Mouse (Mus musculus) gastrocnemius, postnatal 14 days (tissue): ENCODE measurements around the gene Cc2d1b. TPM values are rescaled to one million over a fixed set of nuclear protein-coding genes. Genes with fewer than 3 reads are reported as not detected.

Experiments used
- DNase-seq: peaks from one replicate; pipeline ENCODE4 v3.0.0; 2021; ENCODE audit warnings: mixed read lengths
- intact Hi-C: fragments of 180-260 bp; cut with DNase I; formaldehyde crosslinking; loops from one replicate; pipeline ENCODE4 v1.15.1; 2025; ENCODE audit warnings: low total_unique reads
- total RNA-seq, 2 experiments: library from RNA; stranded (reverse); gene quantifications; 2 replicates each; pipeline ENCODE4 v1.2.3; 2021

Cc2d1b gene
- total RNA-seq, 2 experiments from 2014 or later: 16.8 to 17.2 TPM

GRCm38 (mm10) chr4:108634696-108635095 is 15.0 kb downstream of the Cc2d1b start:
- intact Hi-C loops: no loop called here

GRCm38 (mm10) chr4:108635101-108635500 is 15.4 kb downstream of the Cc2d1b start:
- DNase-seq: no peak
- intact Hi-C loops: no loop called here

More at GRCm38 (mm10) chr4:108634696-108635095, 15.0 kb downstream of the Cc2d1b start:
- no peak for DNase-seq

GRCm38 (mm10) chr4:108637721-108638120 is 18.0 kb downstream of the Cc2d1b start:
- no peak for DNase-seq
- intact Hi-C loops: no loop called here

GRCm38 (mm10) chr4:108638752-108639151 is 19.0 kb downstream of the Cc2d1b start:
- DNase-seq: no peak
- intact Hi-C loops: no loop called here

GRCm38 (mm10) chr4:108664407-108664806 is 44.7 kb downstream of the Cc2d1b start:
- no peak for DNase-seq
- intact Hi-C loops: no loop called here

Other genes with a start within 250 kb of the Cc2d1b start
- not detected for gene Shisal2a, start 236.6 kb upstream of the Cc2d1b start, total RNA-seq
- gene Gpx7, start 213.0 kb upstream of the Cc2d1b start, total RNA-seq: 10 to 100 TPM; 12.8 to 17.8 TPM
- gene Tut4, start 160.5 kb upstream of the Cc2d1b start, total RNA-seq: 10 to 100 TPM; 13.0 to 17.3 TPM
- gene Prpf38a, start 40.6 kb upstream of the Cc2d1b start, total RNA-seq: 10 to 100 TPM; 15.6 to 17.4 TPM
- gene Orc1, start 40.5 kb upstream of the Cc2d1b start, total RNA-seq: under 1 TPM; 0.16 to 0.33 TPM
- under 1 TPM; 0.55 to 0.60 TPM for gene 3110021N24Rik, start 99.7 kb downstream of the Cc2d1b start, total RNA-seq
- 10 to 100 TPM; 26.7 to 27.2 TPM for gene Zfyve9, start 160.9 kb downstream of the Cc2d1b start, total RNA-seq
- 10 to 100 TPM; 59.8 to 67.1 TPM for gene Btf3l4, start 213.7 kb downstream of the Cc2d1b start, total RNA-seq
- 10 to 100 TPM; 16.9 to 19.2 TPM for gene Txndc12, start 214.7 kb downstream of the Cc2d1b start, total RNA-seq
- 10 to 100 TPM; 16.6 to 21.2 TPM for gene Kti12, start 227.8 kb downstream of the Cc2d1b start, total RNA-seq
- under 1 TPM in 1 of 2 experiments, not detected in 1; 0.18 TPM for gene A730015C16Rik, start 228.7 kb downstream of the Cc2d1b start, total RNA-seq